ENCODE assay signal across 20 mouse cellular contexts in genomic region chr15:92571244-92571539, GRCm38 (mm10).
A peak's percentile ranks its signal among the peaks of the same experiment; 100 is the strongest.
DNase-seq lines count a peak whose midpoint lies in the region; ATAC-seq and TF ChIP-seq lines count a peak whose summit lies in the region.
"Had no signal": no experiment of that assay in that cellular context is flagged by ENCODE, and none has a peak within 500 bp of the region (broad histone marks: within the 10 kb centered on the region; RNA-seq: fewer than 3 reads in every experiment).

No protein-coding gene starts in this region.

- whole genome bisulfite sequencing in midbrain, embryonic 11.5 days, result 79% methylated on average over 5 of the region's 5 CpGs
- WGBS in midbrain, embryonic 10.5 days, result 87% methylated on average over 5 of the region's 5 CpGs
- 36% methylated on average over 5 of the region's 5 CpGs for WGBS in hindbrain, embryonic 15.5 days
- 43% methylated on average over 5 of the region's 5 CpGs for WGBS in midbrain, embryonic 16.5 days
- WGBS in stomach, postnatal 0 days, result 31% methylated on average over 5 of the region's 5 CpGs

- H3K27me3 ChIP-seq in midbrain, embryonic 11.5 days (ENCODE audit: control insufficient read depth, insufficient read depth, low read length), result peaks cover 5% of the 10 kb centered on the region
- peaks cover 17% of the 10 kb centered on the region for H3K27me3 ChIP-seq in midbrain, embryonic 10.5 days (ENCODE audit: low read depth, poor library complexity, severe bottlenecking)
- H3K27me3 ChIP-seq in hindbrain, embryonic 15.5 days, result no peaks in the 10 kb centered on the region
- no peaks in the 10 kb centered on the region for H3K27me3 ChIP-seq in midbrain, embryonic 16.5 days (ENCODE audit: control insufficient read depth, insufficient read depth, low read depth, low read length)
- H3K27me3 ChIP-seq in stomach, postnatal 0 days (ENCODE audit: control insufficient read depth, insufficient read depth, low read length), result no peaks in the 10 kb centered on the region
- H3K27me3 ChIP-seq: heart, embryonic 12.5 days; intestine, embryonic 15.5 days; lung, embryonic 15.5 days had no signal

- no peak overlapping the region for H3K27ac ChIP-seq in midbrain, embryonic 11.5 days (ENCODE audit: low read depth, low read length)
- no peak overlapping the region for H3K27ac ChIP-seq in midbrain, embryonic 10.5 days (replicated peaks)
- H3K27ac ChIP-seq in hindbrain, embryonic 15.5 days (replicated peaks), result peak overlapping the region; percentile 73
- H3K27ac ChIP-seq in midbrain, embryonic 16.5 days (ENCODE audit: low read length), result peak overlapping the region; percentile 70
- H3K27ac ChIP-seq in stomach, postnatal 0 days (replicated peaks), result no peak overlapping the region
- H3K27ac ChIP-seq: intestine, embryonic 15.5 days; left cerebral cortex, adult 2 months; liver, embryonic 14.5 days; lung, embryonic 15.5 days had no signal

- no peak for TF ChIP-seq CTCF in stomach, postnatal 0 days (IDR thresholded peaks at IDR 0.05; ENCODE audit: low read depth)

- no peak for DNase-seq in frontal cortex, postnatal 14 days (ENCODE audit: low spot score in 2 of 2)
- peak; percentile 14 for DNase-seq in midbrain, embryonic 11.5 days (ENCODE audit: low spot score, missing footprints)
- DNase-seq in midbrain, embryonic 10.5 days (ENCODE audit: low spot score), result no peak
- DNase-seq in stomach, postnatal 0 days (ENCODE audit: low spot score), result no peak
- DNase-seq in gastrocnemius, postnatal 10 days, result no peak
- DNase-seq: cerebellum, adult 2 months; cerebellum, postnatal 36 days; heart, postnatal 14 days; kidney, postnatal 36 days; left cerebral cortex, postnatal 4 days; lung, postnatal 4 days; thymus, postnatal 14 days had no signal

- H3K36me3 ChIP-seq in midbrain, embryonic 11.5 days (ENCODE audit: control insufficient read depth, insufficient read depth, low read length), result no peaks in the 10 kb centered on the region
- no peaks in the 10 kb centered on the region for H3K36me3 ChIP-seq in midbrain, embryonic 10.5 days
- H3K36me3 ChIP-seq in hindbrain, embryonic 15.5 days, result no peaks in the 10 kb centered on the region
- no peaks in the 10 kb centered on the region for H3K36me3 ChIP-seq in midbrain, embryonic 16.5 days (ENCODE audit: control insufficient read depth, insufficient read depth, low read length)
- H3K36me3 ChIP-seq in stomach, postnatal 0 days (ENCODE audit: control insufficient read depth, insufficient read depth, low read length), result no peaks in the 10 kb centered on the region
- H3K36me3 ChIP-seq: heart, embryonic 12.5 days; intestine, embryonic 15.5 days; lung, embryonic 15.5 days had no signal

- H3K9ac ChIP-seq in midbrain, embryonic 11.5 days (ENCODE audit: low read length), result no peak overlapping the region
- no peak overlapping the region for H3K9ac ChIP-seq in hindbrain, embryonic 15.5 days
- no peak overlapping the region; the same call in 1 of the 2 replicates for H3K9ac ChIP-seq in midbrain, embryonic 16.5 days (ENCODE audit: low read depth, low read length)
- H3K9ac ChIP-seq in stomach, postnatal 0 days (ENCODE audit: low read length), result no peak overlapping the region
- H3K9ac ChIP-seq: heart, embryonic 12.5 days; intestine, embryonic 15.5 days; liver, embryonic 14.5 days; lung, embryonic 15.5 days had no signal

- 0 out of 2 replicates have a peak, but pooled peaks have one; percentile 6 for ATAC-seq in frontal cortex, adult (ENCODE audit: low TSS enrichment)
- no peak for ATAC-seq in midbrain, embryonic 11.5 days (ENCODE audit: low FRiP score)
- ATAC-seq in hindbrain, embryonic 15.5 days (ENCODE audit: low FRiP score, low read depth), result no peak
- ATAC-seq in midbrain, embryonic 16.5 days, result 0 out of 2 replicates have a peak, but pooled peaks have one; percentile 21
- no peak for ATAC-seq in stomach, postnatal 0 days (ENCODE audit: low FRiP score, low TSS enrichment)
- ATAC-seq: intestine, embryonic 15.5 days had no signal

- no peak for TF ChIP-seq EP300 in stomach, postnatal 0 days (optimal IDR thresholded peaks at IDR 0.05)

- H3K4me2 ChIP-seq in midbrain, embryonic 11.5 days, result no peak overlapping the region
- H3K4me2 ChIP-seq in hindbrain, embryonic 15.5 days, result 0 out of 2 replicates have a peak overlapping the region, but pooled peaks have one; percentile 6
- no peak overlapping the region for H3K4me2 ChIP-seq in midbrain, embryonic 16.5 days (ENCODE audit: low read length)
- H3K4me2 ChIP-seq in stomach, postnatal 0 days (replicated peaks; ENCODE audit: low read depth), result no peak overlapping the region
- H3K4me2 ChIP-seq: heart, embryonic 12.5 days; intestine, embryonic 15.5 days; lung, embryonic 15.5 days had no signal

- H3K9me3 ChIP-seq in midbrain, embryonic 11.5 days (ENCODE audit: control insufficient read depth, low read length), result no peaks in the 10 kb centered on the region
- no peaks in the 10 kb centered on the region for H3K9me3 ChIP-seq in midbrain, embryonic 10.5 days (replicated peaks)
- H3K9me3 ChIP-seq in hindbrain, embryonic 15.5 days, result no peaks in the 10 kb centered on the region
- no peaks in the 10 kb centered on the region for H3K9me3 ChIP-seq in midbrain, embryonic 16.5 days (replicated peaks; ENCODE audit: control insufficient read depth, low read length, poor library complexity, severe bottlenecking)
- no peaks in the 10 kb centered on the region for H3K9me3 ChIP-seq in stomach, postnatal 0 days (ENCODE audit: control insufficient read depth, low read length)
- H3K9me3 ChIP-seq: heart, embryonic 12.5 days; intestine, embryonic 15.5 days; lung, embryonic 15.5 days had no signal

- H3K4me3 ChIP-seq in midbrain, embryonic 11.5 days (ENCODE audit: low read depth, low read length), result no peak overlapping the region
- no peak overlapping the region for H3K4me3 ChIP-seq in midbrain, embryonic 10.5 days
- H3K4me3 ChIP-seq in hindbrain, embryonic 15.5 days, result no peak overlapping the region
- no peak overlapping the region for H3K4me3 ChIP-seq in midbrain, embryonic 16.5 days (ENCODE audit: low read depth, low read length)
- no peak overlapping the region for H3K4me3 ChIP-seq in stomach, postnatal 0 days (ENCODE audit: low read depth, low read length)
- H3K4me3 ChIP-seq: heart, embryonic 12.5 days; intestine, embryonic 15.5 days; left cerebral cortex, adult 2 months; lung, embryonic 15.5 days had no signal

- H3K4me1 ChIP-seq in midbrain, embryonic 11.5 days (ENCODE audit: control insufficient read depth, insufficient read depth, low read length), result no peaks in the 10 kb centered on the region
- H3K4me1 ChIP-seq in midbrain, embryonic 10.5 days, result peaks cover 7% of the 10 kb centered on the region; the same call in 1 of the 2 replicates
- H3K4me1 ChIP-seq in hindbrain, embryonic 15.5 days (replicated peaks), result peaks cover 13% of the 10 kb centered on the region
- H3K4me1 ChIP-seq in midbrain, embryonic 16.5 days (ENCODE audit: control insufficient read depth, insufficient read depth, low read length), result peaks cover 10% of the 10 kb centered on the region
- no peaks in the 10 kb centered on the region for H3K4me1 ChIP-seq in stomach, postnatal 0 days (replicated peaks; ENCODE audit: control insufficient read depth, insufficient read depth)
- H3K4me1 ChIP-seq: heart, embryonic 12.5 days; intestine, embryonic 15.5 days; lung, embryonic 15.5 days had no signal

Comparison
In these comparisons a context has a peak if more than half of its experiments do, and no peak if none do; other contexts are left out.
1. ATAC-seq: peak in frontal cortex, adult (single experiment) and midbrain, embryonic 16.5 days (single experiment); none in midbrain, embryonic 11.5 days (single experiment), hindbrain, embryonic 15.5 days (single experiment) and stomach, postnatal 0 days (single experiment).
2. H3K27ac ChIP-seq: peak in hindbrain, embryonic 15.5 days (single experiment) and midbrain, embryonic 16.5 days (single experiment); none in midbrain, embryonic 11.5 days (single experiment), midbrain, embryonic 10.5 days (single experiment) and stomach, postnatal 0 days (single experiment).